Mouse (Mus musculus) T-helper 17 cell (primary cell): ENCODE data around the gene Scfd1.

Experiments
- in situ Hi-C, 2 experiments: fragments of 300-600 bp; cut with MboI, MseI; formaldehyde crosslinking; loops; 1 replicate in 1 of 2; 2 replicates in 1 of 2; pipeline ENCODE4 v1.15.1; 2025; ENCODE audit warnings: high pct_unique_total_duplicates in 2 of 2

The Scfd1 gene

GRCm38 (mm10) chr12:51377003-51377887 is at the start of gene Scfd1:
TSS of gene Scfd1 (plus strand) at chr12:51377510.
- in situ Hi-C loops, result no loop called here

GRCm38 (mm10) chr12:51337014-51337413 is 40.3 kb upstream of the Scfd1 start:
- in situ Hi-C loops, result no loop called here

- in situ Hi-C loops, result no loop called here
Measured at GRCm38 (mm10) chr12:51346121-51346520, 31.2 kb upstream of the Scfd1 start.

- in situ Hi-C loops, result no loop called here
Measured at GRCm38 (mm10) chr12:51347988-51348697, 29.2 kb upstream of the Scfd1 start, which contains the start of gene G2e3. TSS of gene G2e3 (plus strand) at chr12:51348061.

GRCm38 (mm10) chr12:51348698-51348998 is 28.7 kb upstream of the Scfd1 start:
- in situ Hi-C loops, result no loop called here

- in situ Hi-C loops, result no loop called here
Measured at GRCm38 (mm10) chr12:51355296-51355695, 22.0 kb upstream of the Scfd1 start.

GRCm38 (mm10) chr12:51361294-51361693 is 16.0 kb upstream of the Scfd1 start:
- in situ Hi-C loops, result loop anchor here in 1 of 2 experiments (10.0 kb wide), 1 partner anchor 274 kb away; no protein-coding TSS in a partner anchor

- in situ Hi-C loops, result loop anchor here in 1 of 2 experiments (10.0 kb wide), 1 partner anchor 272 kb away; no protein-coding TSS in a partner anchor
Measured at GRCm38 (mm10) chr12:51362898-51363297, 14.4 kb upstream of the Scfd1 start.

GRCm38 (mm10) chr12:51368504-51368903 is 8.8 kb upstream of the Scfd1 start:
- in situ Hi-C loops, result loop anchor here in 1 of 2 experiments (10.0 kb wide), 1 partner anchor 266 kb away; no protein-coding TSS in a partner anchor

GRCm38 (mm10) chr12:51377888-51378190 is 529 bp downstream of the Scfd1 start:
- in situ Hi-C loops, result no loop called here

GRCm38 (mm10) chr12:51399871-51400270 is 22.6 kb downstream of the Scfd1 start:
- in situ Hi-C loops, result loop anchor here in 1 of 2 experiments (25.0 kb wide), 1 partner anchor 337 kb away; no protein-coding TSS in a partner anchor

GRCm38 (mm10) chr12:51402060-51402698 is 24.9 kb downstream of the Scfd1 start:
- in situ Hi-C loops, result loop anchor here in 1 of 2 experiments (25.0 kb wide), 1 partner anchor 335 kb away; no protein-coding TSS in a partner anchor

- in situ Hi-C loops, result loop anchor here in 1 of 2 experiments (25.0 kb wide), 1 partner anchor 333 kb away; no protein-coding TSS in a partner anchor
Measured at GRCm38 (mm10) chr12:51403987-51404586, 26.8 kb downstream of the Scfd1 start.

GRCm38 (mm10) chr12:51411362-51411761 is 34.1 kb downstream of the Scfd1 start:
- in situ Hi-C loops, result loop anchor here in 1 of 2 experiments (25.0 kb wide), 1 partner anchor 326 kb away; no protein-coding TSS in a partner anchor

GRCm38 (mm10) chr12:51437541-51437940 is 60.2 kb downstream of the Scfd1 start:
- in situ Hi-C loops, result loop anchor here in 1 of 2 experiments (10.0 kb wide), 1 partner anchor 187 kb away; no protein-coding TSS in a partner anchor

- in situ Hi-C loops, result loop anchor here in 1 of 2 experiments (10.0 kb wide), 1 partner anchor 186 kb away; no protein-coding TSS in a partner anchor
Measured at GRCm38 (mm10) chr12:51438311-51438710, 61.0 kb downstream of the Scfd1 start.

GRCm38 (mm10) chr12:51449303-51449702 is 72.0 kb downstream of the Scfd1 start:
- in situ Hi-C loops, result no loop called here

GRCm38 (mm10) chr12:51470881-51471280 is 93.6 kb downstream of the Scfd1 start:
- in situ Hi-C loops, result no loop called here

- in situ Hi-C loops, result no loop called here
Measured at GRCm38 (mm10) chr12:51481246-51481645, 103.9 kb downstream of the Scfd1 start.

- in situ Hi-C loops, result loop anchor here in 1 of 2 experiments (10.0 kb wide), 1 partner anchor 497 kb away; no protein-coding TSS in a partner anchor
Measured at GRCm38 (mm10) chr12:51492040-51492439, 114.7 kb downstream of the Scfd1 start.

- in situ Hi-C loops, result loop anchor here in 1 of 2 experiments (10.0 kb wide), 1 partner anchor 499 kb away; no protein-coding TSS in a partner anchor
Measured at GRCm38 (mm10) chr12:51493476-51493875, 116.2 kb downstream of the Scfd1 start.
